Mouse (Mus musculus) c-Kit-positive CD71-positive TER-119-positive erythroid progenitor cells, embryonic 14.5 days (primary cell): Measurements from ENCODE around the gene Taldo1.
A peak's percentile ranks its signal among the peaks of the same experiment; 100 is the strongest.
"Not testable (repeated sequence)": the region's sequence is repeated elsewhere in the genome, so short reads cannot be mapped to it uniquely, and the experiment has no call there.

ENCODE experiments used
- DNase-seq: peaks from one replicate; pipeline ENCODE4 v3.0.0-alpha.2; 2013; ENCODE audit warnings: low spot score

Gene Taldo1

GRCm38 (mm10) chr7:141439811-141440210 is 47.8 kb downstream of the Taldo1 start:
- no peak for DNase-seq

- no peak for DNase-seq
Observed at GRCm38 (mm10) chr7:141440613-141441012, 48.6 kb downstream of the Taldo1 start.

- DNase-seq: no peak
Observed at GRCm38 (mm10) chr7:141441460-141441859, 49.5 kb downstream of the Taldo1 start.

GRCm38 (mm10) chr7:141442199-141442598 is 50.2 kb downstream of the Taldo1 start:
- DNase-seq: no peak

GRCm38 (mm10) chr7:141443081-141443821 is 51.3 kb downstream of the Taldo1 start:
- peak; percentile 64 for DNase-seq

- DNase-seq: peak; percentile 80
Observed at GRCm38 (mm10) chr7:141443828-141444237, 51.8 kb downstream of the Taldo1 start, which contains the start of gene Pidd1. Gene Pidd1, minus strand, starts transcription at chr7:141444025.

- not testable (repeated sequence) for DNase-seq
Observed at GRCm38 (mm10) chr7:141446374-141446773, 54.4 kb downstream of the Taldo1 start.

- peak; percentile 90 for DNase-seq
Observed at GRCm38 (mm10) chr7:141447110-141447991, 55.4 kb downstream of the Taldo1 start, which contains the start of gene Rplp2. Gene Rplp2, plus strand, starts transcription at chr7:141447370.

- no peak for DNase-seq
Observed at GRCm38 (mm10) chr7:141451928-141452327, 59.9 kb downstream of the Taldo1 start.
